Mouse (Mus musculus) CH12.LX (cell line): Measurements from ENCODE around the gene Ank2.

Experiments
- BHLHE40 ChIP-seq: IDR thresholded peaks from 2 replicates; pipeline ENCODE4 v1.6.1; 2011; ENCODE audit warnings: mild to moderate bottlenecking, low read depth, low read length, improper control_type of control experiment
- CTCF ChIP-seq, 2 experiments: IDR thresholded peaks in 1 of 2; conservative IDR thresholded peaks in 1 of 2; 2 replicates each; pipeline ENCODE4 v1.5.1; 2011 to 2012; ENCODE audit warnings: low read depth in 2 of 2, low read length in 2 of 2, improper control_type of control experiment in 1 of 2, inconsistent platforms in 1 of 2, mild to moderate bottlenecking in 1 of 2, moderate library complexity in 1 of 2
- ELF1 ChIP-seq: IDR thresholded peaks from 2 replicates; pipeline ENCODE4 v1.6.1; 2014; ENCODE audit warnings: low read depth, mild to moderate bottlenecking, inconsistent platforms, low read length, improper control_type of control experiment
- EP300 ChIP-seq: IDR thresholded peaks from 2 replicates; pipeline ENCODE4 v1.6.1; 2011; ENCODE audit warnings: low read length, improper control_type of control experiment
- GABPA ChIP-seq: IDR thresholded peaks from 2 replicates; pipeline ENCODE4 v1.6.1; 2012; ENCODE audit warnings: low read depth, low read length, improper control_type of control experiment, inconsistent platforms; ENCODE audit not compliant: insufficient replicate concordance
- IRF4 ChIP-seq: IDR thresholded peaks from 2 replicates; pipeline ENCODE4 v1.6.1; 2014; ENCODE audit warnings: low read depth, mild to moderate bottlenecking, inconsistent platforms, low read length, improper control_type of control experiment
- MAX ChIP-seq: IDR thresholded peaks from 2 replicates; pipeline ENCODE4 v1.6.1; 2011; ENCODE audit warnings: low read length, improper control_type of control experiment
- MEF2A ChIP-seq: IDR thresholded peaks from 2 replicates; pipeline ENCODE4 v1.6.1; 2014; ENCODE audit warnings: low read depth, mild to moderate bottlenecking, inconsistent platforms, low read length, improper control_type of control experiment, borderline replicate concordance
- MXI1 ChIP-seq: IDR thresholded peaks from 2 replicates; pipeline ENCODE4 v1.6.1; 2011; ENCODE audit warnings: mild to moderate bottlenecking, low read depth, low read length, improper control_type of control experiment
- POLR2A ChIP-seq: IDR thresholded peaks from 2 replicates; pipeline ENCODE4 v1.6.1; 2011; ENCODE audit warnings: low read depth, mild to moderate bottlenecking, improper control_type of control experiment, low read length
- RCOR1 ChIP-seq: conservative IDR thresholded peaks from 2 replicates; pipeline ENCODE4 v1.6.1; 2012; ENCODE audit warnings: low read depth, mild to moderate bottlenecking, inconsistent platforms, low read length, improper control_type of control experiment
- ZC3H11A ChIP-seq: IDR thresholded peaks from 2 replicates; pipeline ENCODE4 v1.6.1; 2012; ENCODE audit warnings: low read depth, mild to moderate bottlenecking, inconsistent platforms, low read length, improper control_type of control experiment
- ZKSCAN1 ChIP-seq: IDR thresholded peaks from 2 replicates; pipeline ENCODE4 v1.6.1; 2012; ENCODE audit warnings: low read depth, inconsistent platforms, low read length, improper control_type of control experiment, borderline replicate concordance

- no peak for TF ChIP-seq EP300
- TF ChIP-seq GABPA, result no peak
- no peak for TF ChIP-seq ZKSCAN1
- no peak for TF ChIP-seq RCOR1
- no peak for TF ChIP-seq MXI1
- TF ChIP-seq CTCF (conservative IDR thresholded peaks at IDR 0.05 in 1 of 2, IDR thresholded peaks at IDR 0.05 in 1 of 2; ENCODE audit: low read depth in 2 of 2, low read length in 2 of 2), result no peak
- TF ChIP-seq MAX, result no peak
- TF ChIP-seq BHLHE40, result no peak
- no peak for TF ChIP-seq POLR2A
- TF ChIP-seq ZC3H11A, result no peak
- TF ChIP-seq IRF4, result no peak
- TF ChIP-seq ELF1, result no peak
- no peak for TF ChIP-seq MEF2A
Observed at GRCm38 (mm10) chr3:127331562-127331961, 167.6 kb downstream of the Ank2 start.
